Mouse (Mus musculus) CD4-positive helper T cell, adult 2 months (primary cell): Measurements from ENCODE around the gene Spesp1.

Source experiments
- DNase-seq: peaks from one replicate; pipeline ENCODE4 v3.0.0-alpha.2; 2012; ENCODE audit warnings: low read depth, missing footprints, low spot score

Gene Spesp1

GRCm38 (mm10) chr9:62281991-62282390 lies at the start of gene Spesp1:
TSS of gene Spesp1 (minus strand) at chr9:62282208.
- no peak for DNase-seq

- no peak for DNase-seq
Measured at GRCm38 (mm10) chr9:62325965-62326364, 44.0 kb upstream of the Spesp1 start.

GRCm38 (mm10) chr9:62323816-62324215 lies 41.8 kb upstream of the Spesp1 start:
- no peak for DNase-seq

GRCm38 (mm10) chr9:62318729-62319128 lies 36.7 kb upstream of the Spesp1 start:
- DNase-seq = no peak

- no peak for DNase-seq
Measured at GRCm38 (mm10) chr9:62315556-62315955, 33.5 kb upstream of the Spesp1 start.

GRCm38 (mm10) chr9:62296891-62297290 lies 14.9 kb upstream of the Spesp1 start:
- no peak for DNase-seq

GRCm38 (mm10) chr9:62295006-62295698 lies 13.1 kb upstream of the Spesp1 start:
- DNase-seq = peak; percentile 79

GRCm38 (mm10) chr9:62287633-62288025 lies 5.6 kb upstream of the Spesp1 start:
- no peak for DNase-seq

GRCm38 (mm10) chr9:62286967-62287632 lies 5.1 kb upstream of the Spesp1 start:
- DNase-seq = peak; percentile 71

GRCm38 (mm10) chr9:62284266-62284665 lies 2.3 kb upstream of the Spesp1 start:
- no peak for DNase-seq

- no peak for DNase-seq
Measured at GRCm38 (mm10) chr9:62276899-62277298, 5.1 kb downstream of the Spesp1 start.

- DNase-seq = no peak
Measured at GRCm38 (mm10) chr9:62270775-62271399, 11.1 kb downstream of the Spesp1 start.

GRCm38 (mm10) chr9:62269161-62269560 lies 12.8 kb downstream of the Spesp1 start:
- no peak for DNase-seq

- DNase-seq = no peak
Measured at GRCm38 (mm10) chr9:62265278-62265677, 16.7 kb downstream of the Spesp1 start.

- DNase-seq = no peak
Measured at GRCm38 (mm10) chr9:62263652-62264051, 18.4 kb downstream of the Spesp1 start.

- DNase-seq = no peak
Measured at GRCm38 (mm10) chr9:62261406-62261805, 20.6 kb downstream of the Spesp1 start.

- DNase-seq = peak; percentile 45
Measured at GRCm38 (mm10) chr9:62261006-62261405, 21.0 kb downstream of the Spesp1 start.

GRCm38 (mm10) chr9:62258005-62258404 lies 24.0 kb downstream of the Spesp1 start:
- no peak for DNase-seq

GRCm38 (mm10) chr9:62255896-62256576 lies 26.0 kb downstream of the Spesp1 start:
- DNase-seq = peak; percentile 31

GRCm38 (mm10) chr9:62253736-62254443 lies 28.1 kb downstream of the Spesp1 start:
- DNase-seq = peak; percentile 63

GRCm38 (mm10) chr9:62250296-62250695 lies 31.7 kb downstream of the Spesp1 start:
- no peak for DNase-seq
